Mouse (Mus musculus) midbrain, embryonic 14.5 days (tissue): ENCODE data around the gene Gm20481. TPM values are rescaled to one million over a fixed set of nuclear protein-coding genes. Genes with fewer than 3 reads are reported as not detected.
A peak's percentile ranks its signal among the peaks of the same experiment; 100 is the strongest.
"Not testable (repeated sequence)": the region's sequence is repeated elsewhere in the genome, so short reads cannot be mapped to it uniquely, and the experiment has no call there.

ENCODE experiments used
- ATAC-seq: fragments of 200-750 bp; cut with Nextera tagmentation; 2 replicates; pipeline ENCODE4 v1.8.0; 2017; ENCODE audit warnings: moderate number of reproducible peaks, moderate library complexity; ENCODE audit not compliant: low FRiP score, low TSS enrichment
- DNase-seq: peaks from one replicate; pipeline ENCODE4 v3.0.0-alpha.2; 2015
- H3K27ac ChIP-seq: fragments of 300-500 bp; sonication (generic); replicated peaks from 2 replicates; pipeline ENCODE4 v1.5.1; 2014; ENCODE audit warnings: mild to moderate bottlenecking, low read depth, low read length, moderate library complexity
- H3K27me3 ChIP-seq: fragments of 300-500 bp; sonication (generic); 2 replicates; pipeline ENCODE4 v1.6.1; 2014; ENCODE audit warnings: low read length, control low read depth, mixed read lengths; ENCODE audit not compliant: control insufficient read depth, insufficient read depth
- H3K36me3 ChIP-seq: fragments of 300-500 bp; sonication (generic); 2 replicates; pipeline ENCODE4 v1.6.1; 2014; ENCODE audit warnings: low read length, control low read depth; ENCODE audit not compliant: control insufficient read depth, insufficient read depth
- H3K4me1 ChIP-seq: fragments of 300-500 bp; sonication (generic); 2 replicates; pipeline ENCODE4 v1.6.1; 2014; ENCODE audit warnings: mild to moderate bottlenecking, antibody characterized with exemption, low read length, control low read depth; ENCODE audit not compliant: control insufficient read depth, insufficient read depth
- H3K4me2 ChIP-seq: fragments of 300-500 bp; sonication (generic); 2 replicates; pipeline ENCODE4 v1.6.1; 2014; ENCODE audit warnings: mild to moderate bottlenecking, low read length, moderate library complexity
- H3K4me3 ChIP-seq: fragments of 300-500 bp; sonication (generic); replicated peaks from 2 replicates; pipeline ENCODE4 v1.5.1; 2014; ENCODE audit warnings: low read depth, low read length
- H3K9ac ChIP-seq: fragments of 300-500 bp; sonication (generic); replicated peaks from 2 replicates; pipeline ENCODE4 v1.6.1; 2014; ENCODE audit warnings: mild to moderate bottlenecking, low read length, moderate library complexity
- H3K9me3 ChIP-seq: fragments of 300-500 bp; sonication (generic); 2 replicates; pipeline ENCODE4 v1.6.1; 2016; ENCODE audit warnings: low read length, control low read depth, mixed read lengths; ENCODE audit not compliant: control insufficient read depth
- WGBS: fragments of 180-500 bp; shearing (Covaris S2); extraction: QIAGEN DNeasy Blood & Tissue Kit; methylation state at CpG from one replicate; pipeline ENCODE4 v1.1.7; 2014; 5-methylcytosine and 5-hydroxymethylcytosine counted together
- polyA plus RNA-seq: library from polyadenylated mRNA; unstranded; fragments of >200 nt; fragmentation: Nextera tagmentation; extraction: Ambion mirVana; gene quantifications from 2 replicates; pipeline ENCODE4 v1.2.1, GENCODE M21; 2014

Gm20481 gene
- polyA plus RNA-seq, 1 experiment from 2014 or later = 2.3 TPM

DNA sequence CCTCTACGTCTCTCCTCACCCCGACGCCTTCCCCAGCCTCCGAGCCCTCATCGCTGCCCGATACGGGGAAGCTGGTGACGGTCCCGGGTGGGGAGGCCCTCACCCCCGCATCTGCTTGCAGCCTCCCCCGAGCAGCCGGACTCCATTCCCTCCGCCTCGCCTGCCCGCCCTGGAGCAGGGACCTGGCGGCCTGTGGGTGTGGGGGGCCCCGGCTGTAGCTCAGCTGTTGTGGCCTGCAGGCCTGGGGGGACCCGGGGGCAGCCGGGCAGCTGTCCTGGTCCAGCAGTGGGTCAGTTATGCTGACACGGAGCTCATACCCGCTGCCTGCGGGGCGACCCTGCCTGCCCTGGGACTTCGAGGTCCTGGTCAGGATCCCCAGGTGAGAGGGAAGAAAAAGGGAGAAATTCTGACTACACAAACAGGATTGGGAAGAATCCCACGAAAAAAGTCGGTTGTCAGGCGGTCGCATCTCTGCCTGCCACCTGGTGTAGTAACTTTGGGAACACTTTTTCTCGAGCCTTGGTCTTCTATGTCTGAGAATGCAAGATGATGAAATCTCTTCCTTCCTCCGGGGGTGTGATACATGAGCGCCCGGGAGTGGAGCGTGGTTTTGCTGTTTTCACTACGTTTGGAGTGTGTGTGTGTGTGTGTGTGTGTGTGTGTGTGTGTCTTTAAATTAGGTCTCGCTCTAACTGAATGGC, 31.9 kb downstream of the Gm20481 start:
- Histone ChIP-seq H3K9ac (peak overlapping the region; percentile 92), H3K27ac (peak overlapping the region; percentile 96), H3K4me2 (peak overlapping the region; percentile 100), H3K36me3 (peaks cover 23% of the 10 kb centered on the region), H3K27me3 (no peaks in the 10 kb centered on the region), H3K4me3 (peak overlapping the region; percentile 86), H3K4me1 (peaks cover 11% of the 10 kb centered on the region), H3K9me3 (no peaks in the 10 kb centered on the region)
- ATAC-seq (peak; percentile 53), DNase-seq (peak; percentile 29)
- under 1% methylated on average over 35 of the region's 35 CpGs for WGBS

- no peak overlapping the region for H3K27ac ChIP-seq
- WGBS = 9% methylated on average over 12 of the region's 12 CpGs
- ATAC-seq = no peak
Measured at GRCm38 (mm10) chr17:35002153-35002865, 32.6 kb downstream of the Gm20481 start.

DNA sequence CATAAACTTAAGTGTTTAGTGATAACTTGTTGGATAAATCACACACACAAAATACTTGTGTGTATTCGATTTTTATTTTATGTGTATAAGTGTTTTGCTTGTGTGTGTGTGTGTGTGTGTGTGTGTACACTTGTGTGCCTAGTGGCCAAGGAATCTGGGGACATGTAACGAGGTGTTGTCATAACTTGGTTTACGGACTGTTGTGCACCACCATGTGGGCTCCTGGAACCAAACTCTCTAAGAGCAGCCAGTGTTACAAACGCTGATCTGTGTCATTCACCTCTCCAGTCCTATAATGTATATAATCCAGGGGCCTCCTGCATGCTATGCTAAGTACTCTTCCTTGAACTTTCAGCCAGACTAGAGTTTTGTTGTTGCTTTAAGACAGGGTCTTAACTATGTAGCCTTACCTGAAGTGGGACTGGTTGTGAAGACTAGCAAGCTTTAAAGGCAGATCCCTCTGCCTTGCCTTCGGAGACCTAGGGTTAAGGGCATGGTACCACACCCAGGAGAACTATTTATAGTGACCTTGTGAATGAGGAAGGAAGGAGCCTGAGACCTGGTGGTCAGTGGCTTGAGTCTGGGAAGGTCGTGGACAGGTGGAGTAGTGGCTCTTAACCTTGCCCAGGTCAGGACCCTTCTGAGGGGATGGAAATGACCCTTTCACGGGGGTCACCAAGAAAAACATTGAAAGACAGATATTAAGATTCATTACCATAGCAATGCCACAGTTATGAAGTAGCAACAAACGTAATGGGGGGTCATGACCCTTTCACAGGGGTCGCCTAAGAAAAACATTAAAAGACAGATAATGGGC, 33.5 kb downstream of the Gm20481 start:
- 82% methylated on average over 9 of the region's 9 CpGs for WGBS
- ATAC-seq (no peak), DNase-seq (no peak)
- Histone ChIP-seq H3K27ac (no peak overlapping the region), H3K27me3 (no peaks in the 10 kb centered on the region), H3K4me3 (no peak overlapping the region), H3K36me3 (peaks cover 37% of the 10 kb centered on the region), H3K4me1 (peaks cover 11% of the 10 kb centered on the region), H3K4me2 (peak overlapping the region; percentile 100), H3K9me3 (no peaks in the 10 kb centered on the region), H3K9ac (no peak overlapping the region)

More at GRCm38 (mm10) chr17:35002153-35002865, 32.6 kb downstream of the Gm20481 start:
- H3K4me3 ChIP-seq = peak overlapping the region; percentile 86
- H3K4me1 ChIP-seq = peaks cover 11% of the 10 kb centered on the region
- H3K4me2 ChIP-seq = peak overlapping the region; percentile 100
- H3K9me3 ChIP-seq = no peaks in the 10 kb centered on the region
- no peak for DNase-seq
- H3K9ac ChIP-seq = peak overlapping the region; percentile 92
- H3K36me3 ChIP-seq = peaks cover 29% of the 10 kb centered on the region
- no peaks in the 10 kb centered on the region for H3K27me3 ChIP-seq

DNA sequence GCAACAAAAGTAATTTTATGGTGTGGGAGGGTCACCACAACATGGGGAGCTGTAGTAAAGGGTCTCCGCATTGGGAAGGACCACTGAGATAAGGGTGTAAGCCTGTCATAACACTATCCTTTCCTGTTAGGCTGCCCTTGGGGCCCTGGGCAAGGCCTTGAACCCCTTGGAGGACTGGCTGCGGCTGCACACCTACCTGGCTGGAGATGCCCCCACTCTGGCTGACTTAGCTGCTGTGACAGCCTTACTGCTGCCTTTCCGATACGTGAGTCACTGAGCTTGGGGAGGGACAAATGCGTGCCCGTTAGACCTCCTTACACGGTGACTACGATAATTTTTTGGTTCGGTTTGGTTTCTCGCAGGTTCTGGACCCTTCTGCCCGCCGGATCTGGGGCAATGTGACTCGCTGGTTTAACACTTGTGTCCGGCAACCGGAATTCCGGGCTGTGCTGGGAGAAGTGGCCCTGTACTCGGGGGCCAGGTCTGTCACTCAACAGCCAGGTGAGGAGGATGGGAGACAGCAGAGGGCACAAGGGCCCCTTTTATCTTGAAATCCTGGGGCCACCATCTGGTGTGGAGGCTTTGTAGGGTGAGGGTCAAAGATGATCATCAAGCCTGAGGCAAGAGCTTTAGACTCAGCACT, 34.5 kb downstream of the Gm20481 start:
- WGBS = 97% methylated on average over 17 of the region's 17 CpGs
- H3K27ac ChIP-seq = no peak overlapping the region
- no peak overlapping the region for H3K9ac ChIP-seq
- no peaks in the 10 kb centered on the region for H3K27me3 ChIP-seq
- DNase-seq (no peak), ATAC-seq (no peak)
- H3K4me2 ChIP-seq = no peak overlapping the region
- no peak overlapping the region for H3K4me3 ChIP-seq
- no peaks in the 10 kb centered on the region for H3K9me3 ChIP-seq
- H3K36me3 ChIP-seq = peaks cover 42% of the 10 kb centered on the region
- H3K4me1 ChIP-seq = peaks cover 11% of the 10 kb centered on the region

- 96% methylated on average over 10 of the region's 10 CpGs for WGBS
- H3K9me3 ChIP-seq = no peaks in the 10 kb centered on the region
- H3K4me1 ChIP-seq = peaks cover 11% of the 10 kb centered on the region
- no peak overlapping the region for H3K4me3 ChIP-seq
- H3K9ac ChIP-seq = no peak overlapping the region
- peaks cover 47% of the 10 kb centered on the region for H3K36me3 ChIP-seq
- no peak overlapping the region for H3K4me2 ChIP-seq
- H3K27me3 ChIP-seq = no peaks in the 10 kb centered on the region
- no peak overlapping the region for H3K27ac ChIP-seq
- no peak for DNase-seq
- ATAC-seq = no peak
Measured at GRCm38 (mm10) chr17:35005158-35005557, 35.4 kb downstream of the Gm20481 start.

GRCm38 (mm10) chr17:35005902-35006301, 36.2 kb downstream of the Gm20481 start:
- not testable (repeated sequence) for H3K27me3 ChIP-seq, H3K4me3 ChIP-seq, H3K4me2 ChIP-seq, DNase-seq, ATAC-seq, H3K9ac ChIP-seq, H3K9me3 ChIP-seq, H3K27ac ChIP-seq
- H3K4me1 ChIP-seq = peaks cover 11% of the 10 kb centered on the region
- WGBS = 93% methylated on average over 4 of the region's 5 CpGs
- peaks cover 55% of the 10 kb centered on the region for H3K36me3 ChIP-seq

- no peak for DNase-seq
- Histone ChIP-seq H3K4me2 (no peak overlapping the region), H3K9me3 (no peaks in the 10 kb centered on the region), H3K27me3 (no peaks in the 10 kb centered on the region), H3K9ac (no peak overlapping the region), H3K4me1 (peaks cover 3% of the 10 kb centered on the region), H3K4me3 (no peak overlapping the region), H3K27ac (no peak overlapping the region), H3K36me3 (peaks cover 70% of the 10 kb centered on the region)
- WGBS = 96% methylated on average over 7 of the region's 7 CpGs
- no peak for ATAC-seq
Measured at GRCm38 (mm10) chr17:35007387-35007991, 37.8 kb downstream of the Gm20481 start.

DNA sequence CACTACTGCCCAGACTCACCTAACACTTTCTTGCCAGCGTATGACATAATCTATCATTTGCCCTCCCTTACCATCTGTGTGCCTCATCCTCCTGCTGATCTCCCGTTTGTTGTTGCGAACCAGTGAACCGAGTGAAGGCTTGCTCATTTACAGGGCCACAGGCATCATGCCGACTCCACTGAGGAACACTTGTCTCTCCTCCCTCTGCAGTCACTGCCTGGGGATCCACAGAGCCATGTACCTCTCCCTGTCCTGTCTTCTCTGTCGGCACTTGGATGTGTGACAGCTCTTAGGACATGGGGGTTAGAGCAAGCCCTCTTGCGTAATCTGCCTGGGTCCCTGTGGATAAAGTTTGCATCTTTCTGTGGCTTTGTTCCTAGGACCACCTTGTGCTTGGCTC, 39.9 kb downstream of the Gm20481 start:
- 86% methylated on average over 7 of the region's 7 CpGs for WGBS
- Histone ChIP-seq H3K36me3 (peaks cover 85% of the 10 kb centered on the region), H3K9me3 (no peaks in the 10 kb centered on the region), H3K4me2 (no peak overlapping the region), H3K9ac (no peak overlapping the region), H3K4me3 (no peak overlapping the region), H3K27ac (no peak overlapping the region), H3K4me1 (no peaks in the 10 kb centered on the region), H3K27me3 (no peaks in the 10 kb centered on the region)
- no peak for DNase-seq
- ATAC-seq = no peak
